Mouse (Mus musculus): Measurements from ENCODE around the gene Cdk16.
"Not testable (repeated sequence)": the region's sequence is repeated elsewhere in the genome, so short reads cannot be mapped to it uniquely, and the experiment has no call there.

Cdk16 gene

DNA sequence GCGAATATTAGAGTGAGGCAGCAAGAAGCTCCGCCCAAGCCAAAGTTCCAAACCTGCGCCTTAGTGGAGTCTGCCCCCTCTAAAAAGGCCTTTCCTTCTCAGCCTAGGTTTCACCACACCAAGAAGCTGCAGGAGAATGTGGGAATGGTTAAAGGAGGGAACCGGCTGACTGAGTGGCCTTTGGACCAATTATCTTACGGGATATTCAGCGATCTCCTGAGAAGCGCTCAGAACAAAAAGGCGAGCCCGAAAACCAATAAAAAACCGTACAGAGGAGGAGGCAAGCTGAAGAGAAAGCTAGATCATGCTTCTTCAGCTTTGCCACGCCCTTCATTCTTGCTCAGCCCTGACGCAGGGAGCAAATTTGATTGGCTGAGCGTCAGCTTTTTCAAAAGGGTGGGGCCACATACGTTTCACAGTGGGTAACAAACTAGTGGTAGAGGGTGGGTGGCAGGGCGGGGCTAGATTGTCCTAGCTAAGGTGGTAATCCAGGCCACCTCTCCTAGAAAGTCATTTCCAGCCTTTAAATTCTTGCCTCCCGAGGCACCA, at the start of gene Cdk16:
TSS of gene Cdk16 (plus strand) at position 436 of the 549 bp plus-strand sequence.
- peak; percentile 56 to 70 for DNase-seq (ENCODE audit: low read depth in 1 of 2, low spot score in 2 of 2)

GRCm38 (mm10) chrX:20638141-20638540, 49.6 kb upstream of the Cdk16 start:
- no peak for DNase-seq (ENCODE audit: low read depth in 1 of 2, low spot score in 2 of 2)

- no peak for DNase-seq (ENCODE audit: low read depth in 1 of 2, low spot score in 2 of 2)
Observed at GRCm38 (mm10) chrX:20644780-20645179, 43.0 kb upstream of the Cdk16 start.

DNA sequence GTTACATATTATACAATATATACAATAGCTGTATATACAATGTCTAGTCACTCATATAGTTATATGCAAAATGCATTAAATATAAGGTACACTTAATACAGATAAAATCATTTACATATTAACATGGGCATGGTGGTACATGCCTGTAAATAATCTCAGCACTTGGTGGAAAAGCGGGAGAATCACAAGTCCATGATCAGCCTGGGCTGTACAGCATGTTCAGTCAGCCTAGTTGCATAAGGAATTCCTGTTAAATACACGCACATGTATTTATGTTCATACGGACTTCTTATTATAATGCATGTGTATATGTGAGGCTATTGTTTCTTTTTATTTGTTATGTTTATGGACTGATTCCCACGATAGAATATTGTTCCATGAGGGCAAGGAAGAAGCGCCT, 30.2 kb upstream of the Cdk16 start:
- no peak for DNase-seq (ENCODE audit: low read depth in 1 of 2, low spot score in 2 of 2)

DNA sequence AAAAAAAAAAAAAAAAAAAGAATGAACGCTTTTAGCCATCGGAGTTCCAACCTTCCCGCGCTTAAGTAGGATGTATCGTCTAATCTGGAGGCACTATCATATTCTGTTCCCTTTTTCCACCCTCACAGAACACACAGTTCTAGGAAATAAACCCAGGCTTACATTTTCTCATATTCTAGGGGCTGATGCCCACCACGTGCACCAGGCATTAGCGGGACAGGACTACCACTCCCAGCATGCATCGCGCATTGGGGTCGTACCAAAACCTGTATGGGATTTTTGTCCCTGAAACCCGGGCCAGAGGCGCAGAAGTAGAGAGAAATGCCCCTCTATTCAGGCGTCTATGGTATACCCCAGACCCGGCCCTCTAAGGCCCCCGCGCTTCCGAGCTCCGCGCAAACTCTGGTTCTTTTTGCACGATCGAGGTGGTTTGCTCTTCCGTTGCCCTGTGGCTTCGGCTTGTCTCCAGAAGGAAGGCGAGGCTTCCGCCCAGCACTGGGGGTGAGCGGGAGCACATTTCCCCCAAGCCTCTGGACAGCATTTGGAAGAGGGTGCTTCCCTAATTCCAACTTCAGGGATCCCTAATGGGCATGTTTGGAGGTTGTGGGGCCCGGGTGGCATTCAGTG, 29.6 kb upstream of the Cdk16 start, which contains the start of gene Uba1:
TSS of gene Uba1 (plus strand) at position 301 of the 627 bp plus-strand sequence.
- DNase-seq (ENCODE audit: low read depth in 1 of 2, low spot score in 2 of 2): peak; percentile 10 to 41

GRCm38 (mm10) chrX:20658891-20659406, 28.8 kb upstream of the Cdk16 start:
- DNase-seq (ENCODE audit: low read depth in 1 of 2, low spot score in 2 of 2): no peak

DNA sequence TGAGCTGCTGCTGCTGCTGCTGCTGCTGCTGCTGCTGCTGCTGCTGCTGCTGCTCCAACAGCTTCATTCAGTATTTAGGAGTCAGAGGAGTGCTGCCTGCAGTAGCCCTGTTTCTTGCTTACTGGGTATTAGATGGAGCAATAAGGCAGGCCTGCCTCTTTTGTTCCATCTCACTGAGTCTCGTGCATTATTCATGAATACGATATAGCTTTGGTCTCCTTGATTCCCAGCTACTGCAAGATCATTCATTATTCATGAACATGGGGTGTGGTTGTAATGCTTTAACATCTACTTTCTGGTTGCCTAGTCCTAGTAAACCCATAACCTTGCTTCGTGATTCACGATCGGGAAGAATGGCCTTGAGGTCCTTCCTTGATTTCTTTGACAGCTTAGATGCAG, 25.4 kb upstream of the Cdk16 start:
- no peak for DNase-seq (ENCODE audit: low read depth in 1 of 2, low spot score in 2 of 2)

GRCm38 (mm10) chrX:20662716-20663443, 24.9 kb upstream of the Cdk16 start:
- DNase-seq (ENCODE audit: low read depth in 1 of 2, low spot score in 2 of 2): peak; percentile 52 to 77

- no peak for DNase-seq (ENCODE audit: low read depth in 1 of 2, low spot score in 2 of 2)
Observed at GRCm38 (mm10) chrX:20663444-20663790, 24.3 kb upstream of the Cdk16 start.

- DNase-seq (ENCODE audit: low read depth in 1 of 2, low spot score in 2 of 2): peak; percentile 41 to 68
Observed at GRCm38 (mm10) chrX:20688068-20688547, 354 bp downstream of the Cdk16 start.

DNA sequence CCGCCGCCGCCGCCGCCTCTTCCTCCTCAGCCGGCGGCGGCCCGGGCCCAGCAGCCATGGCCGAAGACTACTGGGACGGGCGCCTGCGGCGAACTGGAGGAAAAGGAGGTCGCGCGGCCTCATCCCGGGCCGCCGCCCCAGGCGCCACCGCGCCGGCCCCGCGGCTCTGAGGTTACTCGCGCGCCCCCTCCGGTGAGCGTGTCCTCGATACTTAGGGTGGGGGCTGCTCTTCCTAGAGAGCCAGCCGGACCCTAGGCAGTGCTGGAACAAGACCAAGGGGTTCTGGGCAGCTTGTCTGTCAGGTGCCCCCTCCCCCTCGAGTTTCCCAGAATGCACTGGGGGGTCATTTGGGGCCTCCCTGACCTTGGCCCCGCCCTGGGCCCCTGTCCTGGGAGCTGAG, 861 bp downstream of the Cdk16 start:
- peak; percentile 4 to 14 for DNase-seq (ENCODE audit: low read depth in 1 of 2, low spot score in 2 of 2)

GRCm38 (mm10) chrX:20691566-20691965, 3.8 kb downstream of the Cdk16 start:
- DNase-seq (ENCODE audit: low read depth in 1 of 2, low spot score in 2 of 2): no peak

- no peak for DNase-seq (ENCODE audit: low read depth in 1 of 2, low spot score in 2 of 2)
Observed at GRCm38 (mm10) chrX:20692616-20693015, 4.9 kb downstream of the Cdk16 start.

- DNase-seq (ENCODE audit: low read depth in 1 of 2, low spot score in 2 of 2): no peak
Observed at GRCm38 (mm10) chrX:20695842-20696241, 8.1 kb downstream of the Cdk16 start.

DNA sequence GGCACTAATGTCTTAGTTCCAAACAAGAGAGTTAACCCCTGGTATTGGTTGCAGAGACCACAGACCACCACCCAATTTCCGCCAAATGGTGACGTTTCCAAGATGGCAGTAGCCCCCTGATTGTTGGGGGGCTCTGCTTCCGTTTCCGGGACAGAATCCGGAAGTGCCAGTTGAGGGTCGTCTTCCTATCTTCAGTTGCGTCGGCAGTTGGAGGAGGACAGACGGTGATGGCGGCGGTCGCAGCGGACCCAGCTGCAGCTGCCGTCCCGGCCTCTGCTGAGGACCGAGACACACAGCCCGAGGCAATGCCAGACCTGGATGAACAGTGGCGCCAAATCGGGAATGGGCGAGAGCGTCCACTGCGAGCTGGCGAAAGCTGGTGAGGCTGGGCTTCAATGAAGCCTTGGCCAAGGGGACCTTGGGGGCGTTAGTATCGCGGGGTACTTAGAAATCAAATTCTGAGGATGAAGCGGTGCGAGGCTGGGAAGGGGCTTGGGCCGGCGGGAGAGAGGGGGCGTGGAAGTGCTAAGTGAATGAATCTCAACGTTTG, 16.1 kb downstream of the Cdk16 start, which contains the start of gene Usp11:
TSS of gene Usp11 (plus strand) at position 166 of the 550 bp plus-strand sequence.
- DNase-seq (ENCODE audit: low read depth in 1 of 2, low spot score in 2 of 2): no peak

DNA sequence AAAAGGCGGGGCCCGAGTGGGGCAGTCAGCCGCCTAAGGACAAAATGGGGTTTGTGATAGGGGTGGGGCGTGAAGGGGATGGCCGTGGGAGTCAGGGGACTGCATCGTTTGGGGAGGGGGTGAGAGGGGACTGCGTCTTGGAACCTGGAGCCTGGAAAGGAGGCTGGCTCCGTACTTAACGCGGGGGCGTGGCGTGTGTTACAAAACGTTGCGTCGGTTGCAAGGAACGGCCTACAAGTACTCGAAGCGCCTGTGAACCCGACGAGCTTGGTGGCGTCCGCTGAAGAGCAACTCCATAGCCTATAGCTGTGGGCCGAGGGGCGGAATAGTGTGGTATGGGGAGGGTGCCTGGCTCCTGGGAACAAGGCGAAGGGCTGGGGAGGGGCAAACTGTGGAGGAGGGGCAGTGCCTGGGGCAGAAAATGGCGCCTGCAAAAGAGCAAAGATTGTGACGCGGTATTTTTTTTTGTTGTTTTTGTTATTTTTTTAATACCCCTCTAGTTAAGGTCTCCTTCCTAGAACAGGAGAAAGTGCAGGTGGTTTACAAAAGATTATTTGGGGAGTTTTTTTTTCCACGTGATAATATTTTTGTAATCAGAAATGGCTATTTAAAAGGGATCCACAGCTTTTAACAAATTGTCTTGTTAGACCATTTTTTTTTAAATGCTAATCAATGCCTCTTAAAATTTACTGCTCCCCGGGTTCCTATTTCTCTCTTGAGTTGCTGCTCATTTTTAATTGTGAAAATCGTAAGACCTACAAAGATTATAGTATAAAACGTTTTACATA, 16.7 kb downstream of the Cdk16 start:
- peak; percentile 40 to 65 for DNase-seq (ENCODE audit: low read depth in 1 of 2, low spot score in 2 of 2)

DNA sequence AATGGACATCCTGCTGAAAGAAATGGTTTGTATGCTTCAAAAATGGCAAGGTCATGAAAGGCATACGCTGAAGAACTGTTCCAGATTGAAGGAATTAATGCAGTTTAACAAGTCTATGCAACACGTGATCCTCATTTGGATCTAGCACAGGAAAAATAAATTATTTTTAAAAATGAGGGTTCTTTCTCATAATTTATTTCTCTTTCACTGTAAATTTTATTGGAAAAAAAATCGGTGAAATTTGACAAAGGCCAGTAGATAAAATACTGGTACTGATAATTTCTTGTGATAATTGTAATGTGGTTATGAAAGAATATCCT, 17.3 kb downstream of the Cdk16 start:
- DNase-seq (ENCODE audit: low read depth in 1 of 2, low spot score in 2 of 2): no peak

- DNase-seq (ENCODE audit: low read depth in 1 of 2, low spot score in 2 of 2): no peak
Observed at GRCm38 (mm10) chrX:20728681-20729080, 40.9 kb downstream of the Cdk16 start.

- not testable (repeated sequence) for DNase-seq (ENCODE audit: low read depth in 1 of 2, low spot score in 2 of 2)
Observed at GRCm38 (mm10) chrX:20730048-20730447, 42.3 kb downstream of the Cdk16 start.

DNA sequence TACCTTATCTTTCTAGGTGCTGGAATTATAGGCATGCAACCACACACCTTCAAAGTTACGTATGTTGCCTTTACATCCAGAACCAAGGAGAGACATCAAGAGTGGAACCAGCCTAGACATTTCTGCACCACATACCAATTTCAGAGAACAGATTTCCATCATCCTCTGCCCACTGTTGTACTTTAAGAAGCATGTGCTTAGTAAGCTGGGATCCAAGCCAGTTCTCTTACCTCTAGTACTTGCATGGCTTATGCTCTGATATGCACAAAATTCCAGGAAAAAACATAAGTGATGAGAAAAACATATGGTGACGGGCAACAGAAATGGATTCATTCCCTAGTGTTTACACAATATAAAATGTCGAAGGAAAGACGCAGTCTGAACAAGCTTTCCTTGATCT, 48.7 kb downstream of the Cdk16 start:
- DNase-seq (ENCODE audit: low read depth in 1 of 2, low spot score in 2 of 2): no peak

DNA sequence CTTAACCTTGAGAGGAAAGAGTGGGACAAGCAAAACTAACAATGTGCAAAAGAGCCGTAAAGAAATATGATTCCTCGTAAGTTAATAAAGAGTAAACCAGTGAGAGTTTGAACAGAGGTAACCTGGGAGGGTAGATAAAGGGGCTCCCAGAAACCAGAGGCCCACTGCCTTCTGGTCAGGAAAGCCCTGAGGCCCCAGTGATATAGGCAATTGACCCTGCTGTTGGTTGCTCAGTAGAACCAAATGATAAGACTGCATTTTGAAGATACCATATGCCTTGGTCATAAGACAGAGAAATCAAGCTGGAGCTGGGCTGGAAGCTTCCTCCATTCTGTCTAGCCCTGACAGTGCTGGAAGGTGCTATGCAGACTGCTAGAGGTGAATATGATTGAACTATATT, 61.1 kb downstream of the Cdk16 start:
- no peak for DNase-seq (ENCODE audit: low read depth in 1 of 2, low spot score in 2 of 2)

Measured in monocyte, adult 2 months (primary cell).